Mouse (Mus musculus) intestine, embryonic 14.5 days (tissue): ENCODE measurements around the gene Ahcyl2. TPM values are rescaled to one million over a fixed set of nuclear protein-coding genes. Genes with fewer than 3 reads are reported as not detected.

Source experiments
- ATAC-seq: fragments of 200-750 bp; cut with Nextera tagmentation; replicated peaks from 2 replicates; pipeline ENCODE4 v1.8.0; 2017; ENCODE audit warnings: low read depth, moderate number of reproducible peaks, moderate TSS enrichment, moderate library complexity; ENCODE audit not compliant: low FRiP score, low TSS enrichment
- DNase-seq: peaks from one replicate; pipeline ENCODE4 v3.0.0-alpha.2; 2018; ENCODE audit warnings: low spot score
- H3K27ac ChIP-seq: fragments of 300-500 bp; sonication (generic); 2 replicates; pipeline ENCODE4 v1.5.1; 2014; ENCODE audit warnings: low read depth, mild to moderate bottlenecking, control low read depth
- H3K27me3 ChIP-seq: fragments of 300-500 bp; sonication (generic); replicated peaks from 2 replicates; pipeline ENCODE4 v1.6.1; 2014; ENCODE audit warnings: low read length, control low read depth; ENCODE audit not compliant: control insufficient read depth, insufficient read depth
- H3K36me3 ChIP-seq: fragments of 300-500 bp; sonication (generic); 2 replicates; pipeline ENCODE4 v1.6.1; 2014; ENCODE audit warnings: low read length, control low read depth; ENCODE audit not compliant: control insufficient read depth, insufficient read depth
- H3K4me1 ChIP-seq: fragments of 300-500 bp; sonication (generic); replicated peaks from 2 replicates; pipeline ENCODE4 v1.6.1; 2014; ENCODE audit warnings: low read length, control low read depth, mixed read lengths; ENCODE audit not compliant: control insufficient read depth, insufficient read depth
- H3K4me2 ChIP-seq: fragments of 300-500 bp; sonication (generic); 2 replicates; pipeline ENCODE4 v1.6.1; 2014; ENCODE audit warnings: low read length
- H3K4me3 ChIP-seq: fragments of 300-500 bp; sonication (generic); 2 replicates; pipeline ENCODE4 v1.5.1; 2014; ENCODE audit warnings: low read depth, low read length, control low read depth, mixed read lengths
- H3K9ac ChIP-seq: fragments of 300-500 bp; sonication (generic); 2 replicates; pipeline ENCODE4 v1.6.1; 2014; ENCODE audit warnings: mild to moderate bottlenecking, low read length
- H3K9me3 ChIP-seq: fragments of 300-500 bp; sonication (generic); 2 replicates; pipeline ENCODE4 v1.6.1; 2016; ENCODE audit warnings: low read length, control low read depth; ENCODE audit not compliant: control insufficient read depth
- WGBS: fragments of 180-500 bp; shearing (Covaris S2); extraction: QIAGEN DNeasy Blood & Tissue Kit; methylation state at CpG from one replicate; pipeline ENCODE4 v1.1.7; 2014; 5-methylcytosine and 5-hydroxymethylcytosine counted together
- polyA plus RNA-seq: library from polyadenylated mRNA; unstranded; fragments of >200 nt; fragmentation: Nextera tagmentation; extraction: Ambion mirVana; gene quantifications from 2 replicates; pipeline ENCODE4 v1.2.1, GENCODE M21; 2014

Ahcyl2 gene
- polyA plus RNA-seq, 1 experiment from 2014 or later: 43.8 TPM

DNA sequence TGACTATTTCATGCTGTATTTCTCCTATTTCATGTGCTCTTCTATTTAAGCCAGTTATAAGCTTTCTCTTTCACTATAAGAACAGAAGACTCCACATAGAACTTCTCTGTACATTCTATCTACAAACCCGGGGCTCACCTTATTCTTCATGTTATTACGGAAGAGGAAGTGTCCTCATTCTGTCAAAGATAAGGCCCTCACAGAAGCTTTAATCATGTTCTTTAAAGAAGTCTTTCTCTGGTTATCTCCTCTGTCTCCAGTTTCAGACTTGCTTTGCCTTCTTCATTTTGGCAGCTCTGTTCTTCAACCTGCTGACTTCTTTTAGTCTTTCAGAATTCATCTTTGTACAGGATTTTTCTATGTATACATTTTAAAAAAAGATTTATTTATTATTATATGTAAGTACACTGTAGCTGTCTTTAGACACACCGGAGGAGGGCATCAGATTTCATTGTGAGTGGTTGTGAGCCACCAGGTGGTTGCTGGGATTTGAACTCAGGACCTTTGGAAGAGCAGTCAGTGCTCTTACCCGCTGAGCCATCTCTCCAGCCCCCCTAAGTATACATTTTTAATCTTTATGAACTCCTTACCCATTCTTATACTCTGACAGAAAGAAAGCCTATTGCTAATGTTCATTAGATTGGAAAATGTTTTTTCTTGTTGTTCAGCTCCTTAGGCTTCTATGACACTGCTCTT, 8.9 kb downstream of the Ahcyl2 start:
- H3K36me3 ChIP-seq: no peaks in the 10 kb centered on the region
- H3K27ac ChIP-seq: no peak overlapping the region
- H3K4me1 ChIP-seq: no peaks in the 10 kb centered on the region
- no peaks in the 10 kb centered on the region for H3K9me3 ChIP-seq
- no peak for DNase-seq
- no peak overlapping the region for H3K9ac ChIP-seq
- H3K4me2 ChIP-seq: no peak overlapping the region
- 84% methylated on average over 4 of the region's 4 CpGs for WGBS
- H3K27me3 ChIP-seq: no peaks in the 10 kb centered on the region
- H3K4me3 ChIP-seq: no peak overlapping the region
- no peak for ATAC-seq

DNA sequence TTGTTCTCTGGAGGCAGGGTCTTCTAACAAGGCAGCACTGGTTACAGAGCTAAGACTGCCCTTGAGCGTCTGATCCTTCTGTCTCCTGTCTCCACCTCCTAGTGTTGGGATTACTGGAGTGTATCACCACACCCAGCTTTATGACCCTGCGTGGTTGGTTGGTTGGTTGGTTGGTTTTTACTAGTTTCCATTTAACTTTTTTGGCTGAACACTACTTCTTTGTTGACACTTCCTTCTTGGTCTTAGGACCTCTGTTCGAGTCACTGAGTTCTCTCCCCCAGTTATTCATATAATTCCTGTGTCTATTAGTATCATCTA, 9.4 kb downstream of the Ahcyl2 start:
- WGBS: 75% methylated on average over 3 of the region's 3 CpGs
- Histone ChIP-seq H3K27me3 (no peaks in the 10 kb centered on the region), H3K27ac (no peak overlapping the region), H3K9ac (no peak overlapping the region), H3K4me3 (no peak overlapping the region), H3K4me2 (no peak overlapping the region), H3K9me3 (no peaks in the 10 kb centered on the region), H3K36me3 (no peaks in the 10 kb centered on the region), H3K4me1 (no peaks in the 10 kb centered on the region)
- ATAC-seq: no peak
- no peak for DNase-seq

DNA sequence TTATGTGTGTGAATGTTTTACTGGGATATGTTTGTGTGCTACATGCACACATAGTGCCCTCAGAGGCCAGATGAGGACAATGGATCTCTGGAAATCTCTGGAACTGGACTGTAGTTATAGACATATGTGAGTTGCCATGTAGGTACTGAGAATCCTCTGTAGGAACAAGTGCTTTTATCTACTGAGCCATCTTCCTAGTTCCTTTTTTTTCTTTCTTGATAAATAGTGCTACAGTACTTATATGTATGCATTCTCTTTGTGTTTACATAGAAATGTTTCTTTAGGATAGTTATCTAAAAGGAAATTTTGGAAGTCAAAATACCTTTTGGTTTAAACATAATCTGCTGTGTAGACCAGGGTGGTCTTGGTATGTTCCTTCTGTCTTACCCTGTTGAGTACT, 12.3 kb downstream of the Ahcyl2 start:
- no peaks in the 10 kb centered on the region for H3K36me3 ChIP-seq
- ATAC-seq (no peak), DNase-seq (no peak)
- H3K4me2 ChIP-seq: no peak overlapping the region
- H3K27ac ChIP-seq: no peak overlapping the region
- no peaks in the 10 kb centered on the region for H3K27me3 ChIP-seq
- no peaks in the 10 kb centered on the region for H3K9me3 ChIP-seq
- H3K4me1 ChIP-seq: no peaks in the 10 kb centered on the region
- no peak overlapping the region for H3K9ac ChIP-seq
- H3K4me3 ChIP-seq: no peak overlapping the region

DNA sequence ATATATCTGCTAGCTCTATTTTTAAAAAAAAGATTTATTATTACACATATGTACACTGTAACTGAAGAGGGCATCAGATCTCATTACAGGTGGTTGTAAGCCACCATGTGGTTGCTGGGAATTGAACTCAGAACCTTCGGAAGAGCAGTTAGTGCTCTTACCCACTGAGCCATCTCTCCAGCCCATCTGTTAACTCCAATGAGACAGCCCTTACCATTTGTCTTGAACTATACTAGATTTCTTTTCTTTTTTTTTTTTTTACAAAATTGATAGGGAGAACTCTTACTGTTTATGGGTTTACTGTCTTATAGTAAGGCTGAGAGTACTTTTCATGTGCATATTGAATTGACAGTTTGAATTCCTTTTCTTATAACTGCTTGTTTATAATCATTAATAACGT, 12.8 kb downstream of the Ahcyl2 start:
- H3K9ac ChIP-seq: no peak overlapping the region
- no peaks in the 10 kb centered on the region for H3K27me3 ChIP-seq
- 95% methylated on average over 2 of the region's 2 CpGs for WGBS
- DNase-seq: no peak
- H3K4me3 ChIP-seq: no peak overlapping the region
- no peak overlapping the region for H3K4me2 ChIP-seq
- no peak for ATAC-seq
- H3K9me3 ChIP-seq: no peaks in the 10 kb centered on the region
- H3K36me3 ChIP-seq: no peaks in the 10 kb centered on the region
- H3K4me1 ChIP-seq: no peaks in the 10 kb centered on the region
- H3K27ac ChIP-seq: no peak overlapping the region

DNA sequence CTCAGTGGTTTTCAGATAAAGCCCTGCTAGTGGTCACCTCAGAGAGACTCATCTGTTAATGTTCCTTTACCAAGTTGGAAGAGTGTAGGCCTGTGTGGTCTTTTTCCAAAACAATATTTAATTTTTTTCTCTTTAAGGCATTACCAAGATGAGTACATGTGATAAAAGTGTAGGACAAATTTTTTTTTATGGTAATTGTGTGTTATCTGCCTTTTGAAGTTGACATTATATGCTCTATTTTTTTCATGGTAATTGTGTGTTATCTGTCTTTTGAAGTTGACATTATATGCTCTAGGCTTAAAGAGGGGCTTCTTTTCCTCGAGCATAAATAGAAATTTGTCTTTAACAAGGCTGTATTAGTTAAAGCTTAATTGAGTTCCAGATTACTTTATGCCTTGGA, 14.4 kb downstream of the Ahcyl2 start:
- DNase-seq (no peak), ATAC-seq (no peak)
- no peak overlapping the region for H3K4me2 ChIP-seq
- H3K9ac ChIP-seq: no peak overlapping the region
- 64% methylated on average over 1 of the region's 1 CpGs for WGBS
- H3K4me1 ChIP-seq: no peaks in the 10 kb centered on the region
- no peaks in the 10 kb centered on the region for H3K9me3 ChIP-seq
- no peak overlapping the region for H3K27ac ChIP-seq
- H3K27me3 ChIP-seq: no peaks in the 10 kb centered on the region
- H3K36me3 ChIP-seq: no peaks in the 10 kb centered on the region
- no peak overlapping the region for H3K4me3 ChIP-seq

DNA sequence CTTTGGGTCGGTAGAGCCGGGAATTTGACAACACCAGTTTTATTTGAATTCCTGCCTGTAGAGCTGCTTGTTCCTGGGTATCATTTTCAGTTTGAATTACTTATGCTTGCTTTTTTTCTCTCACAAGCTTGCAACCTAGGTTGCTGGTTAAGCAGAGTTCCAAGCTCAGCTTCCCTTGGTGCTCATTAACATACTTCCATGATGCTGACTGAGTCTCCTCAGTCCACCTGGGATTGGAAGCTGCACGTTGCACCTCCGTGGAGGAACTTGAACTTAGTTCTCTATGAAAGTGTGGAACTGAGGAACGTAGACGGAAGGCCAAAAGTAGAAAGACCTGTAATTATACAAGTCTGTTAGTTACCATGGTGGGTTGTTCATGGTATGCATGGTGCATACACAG, 16.1 kb downstream of the Ahcyl2 start:
- H3K4me3 ChIP-seq: no peak overlapping the region
- H3K9me3 ChIP-seq: no peaks in the 10 kb centered on the region
- no peak overlapping the region for H3K4me2 ChIP-seq
- no peak overlapping the region for H3K27ac ChIP-seq
- no peaks in the 10 kb centered on the region for H3K36me3 ChIP-seq
- ATAC-seq: no peak
- DNase-seq: no peak
- no peaks in the 10 kb centered on the region for H3K27me3 ChIP-seq
- H3K4me1 ChIP-seq: no peaks in the 10 kb centered on the region
- H3K9ac ChIP-seq: no peak overlapping the region
- 91% methylated on average over 6 of the region's 6 CpGs for WGBS

DNA sequence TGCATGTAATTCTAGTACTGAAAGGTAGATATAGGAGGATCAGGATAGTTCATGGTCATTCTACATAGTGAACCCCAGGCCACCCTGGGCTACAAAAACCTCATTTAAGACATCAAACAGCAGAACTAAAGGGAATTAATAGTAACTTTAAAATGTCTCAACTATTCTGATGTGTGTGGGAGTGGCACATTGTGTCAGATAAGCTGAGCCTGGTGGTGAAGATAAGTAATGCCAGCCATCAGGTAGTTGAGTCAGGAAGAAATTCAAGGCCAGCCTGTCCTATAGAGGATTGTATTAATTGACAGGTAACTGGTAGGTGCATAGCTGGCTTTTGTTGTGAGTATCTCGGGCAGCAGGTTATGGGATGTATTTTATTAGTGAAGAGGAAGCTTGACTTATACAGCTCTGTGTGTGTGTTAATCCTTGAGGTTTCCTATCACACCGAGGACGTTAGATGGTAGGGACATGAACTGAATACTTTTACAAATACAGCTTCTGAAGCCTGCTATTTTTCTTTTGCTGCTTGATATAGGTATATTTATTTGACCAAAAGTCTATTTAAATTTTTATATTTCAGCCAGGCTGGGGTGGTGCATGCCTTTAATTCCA, 16.7 kb downstream of the Ahcyl2 start:
- ATAC-seq: no peak
- H3K4me3 ChIP-seq: no peak overlapping the region
- DNase-seq: no peak
- H3K27ac ChIP-seq: no peak overlapping the region
- H3K4me1 ChIP-seq: no peaks in the 10 kb centered on the region
- H3K9ac ChIP-seq: no peak overlapping the region
- no peaks in the 10 kb centered on the region for H3K9me3 ChIP-seq
- H3K27me3 ChIP-seq: no peaks in the 10 kb centered on the region
- 87% methylated on average over 3 of the region's 3 CpGs for WGBS
- no peaks in the 10 kb centered on the region for H3K36me3 ChIP-seq
- H3K4me2 ChIP-seq: no peak overlapping the region

DNA sequence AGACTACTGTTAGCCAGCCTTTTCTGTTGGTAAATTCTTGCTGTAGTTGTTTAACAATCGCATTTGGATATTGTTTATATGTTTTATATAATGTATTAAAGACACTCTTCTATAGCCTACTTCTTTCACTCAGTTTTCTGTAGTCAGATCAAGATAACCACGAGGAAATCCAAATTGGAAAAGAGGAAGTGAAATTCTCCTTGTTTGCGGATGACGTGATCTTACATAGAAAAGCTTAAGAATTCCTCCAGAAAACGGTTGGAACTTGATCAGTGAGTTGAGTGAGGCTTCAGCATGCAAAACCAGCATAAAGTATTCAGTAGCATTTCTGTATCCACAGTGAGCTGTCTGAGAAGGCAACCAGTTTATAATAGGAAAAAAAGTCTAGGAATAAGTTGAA, 17.9 kb downstream of the Ahcyl2 start:
- DNase-seq: no peak
- 87% methylated on average over 5 of the region's 5 CpGs for WGBS
- Histone ChIP-seq H3K36me3 (no peaks in the 10 kb centered on the region), H3K4me3 (no peak overlapping the region), H3K27me3 (no peaks in the 10 kb centered on the region), H3K4me1 (no peaks in the 10 kb centered on the region), H3K9me3 (no peaks in the 10 kb centered on the region), H3K27ac (no peak overlapping the region), H3K4me2 (no peak overlapping the region), H3K9ac (no peak overlapping the region)
- ATAC-seq: no peak

DNA sequence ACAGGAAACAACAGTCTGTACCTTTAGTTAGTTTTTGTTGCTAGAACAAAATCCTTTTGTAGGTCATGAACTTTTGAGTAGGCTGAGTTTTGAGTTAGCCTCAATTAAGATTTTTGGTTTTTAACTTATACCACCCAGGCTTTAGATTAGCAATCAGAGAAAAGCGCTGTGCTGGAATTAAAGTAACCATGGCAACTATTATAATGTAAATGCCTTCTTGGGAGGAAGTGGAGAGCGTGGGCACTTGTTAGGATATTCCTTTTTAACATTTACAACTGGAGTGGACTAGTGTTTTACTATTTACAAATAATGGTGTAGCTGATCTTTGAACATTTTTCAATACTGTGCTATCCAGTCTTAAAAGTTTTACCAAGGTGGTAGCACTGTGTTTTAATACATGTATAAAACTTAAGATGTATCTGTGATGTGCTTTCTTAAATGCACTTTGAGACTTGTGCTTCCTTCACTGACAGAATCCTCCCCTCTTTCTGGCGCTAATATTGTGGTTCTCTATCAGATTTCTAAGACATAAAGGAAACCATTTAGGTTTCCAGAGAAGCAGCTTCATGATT, 21.1 kb downstream of the Ahcyl2 start:
- DNase-seq (no peak), ATAC-seq (no peak)
- WGBS: 57% methylated on average over 3 of the region's 3 CpGs

More for the DNA sequence above, 21.1 kb downstream of the Ahcyl2 start:
- no peak overlapping the region for H3K4me2 ChIP-seq
- H3K9ac ChIP-seq: no peak overlapping the region
- H3K9me3 ChIP-seq: no peaks in the 10 kb centered on the region
- H3K36me3 ChIP-seq: no peaks in the 10 kb centered on the region
- H3K4me3 ChIP-seq: no peak overlapping the region
- no peaks in the 10 kb centered on the region for H3K4me1 ChIP-seq
- no peaks in the 10 kb centered on the region for H3K27me3 ChIP-seq
- no peak overlapping the region for H3K27ac ChIP-seq
